Mouse (Mus musculus): ENCODE measurements at regions not wholly inside any gene's neighbourhood (a gene's known extent, or its start where the extent isn't known, plus 50 kb on each side); places are given as distances from the start of the nearest gene placed in this dataset.

DNA sequence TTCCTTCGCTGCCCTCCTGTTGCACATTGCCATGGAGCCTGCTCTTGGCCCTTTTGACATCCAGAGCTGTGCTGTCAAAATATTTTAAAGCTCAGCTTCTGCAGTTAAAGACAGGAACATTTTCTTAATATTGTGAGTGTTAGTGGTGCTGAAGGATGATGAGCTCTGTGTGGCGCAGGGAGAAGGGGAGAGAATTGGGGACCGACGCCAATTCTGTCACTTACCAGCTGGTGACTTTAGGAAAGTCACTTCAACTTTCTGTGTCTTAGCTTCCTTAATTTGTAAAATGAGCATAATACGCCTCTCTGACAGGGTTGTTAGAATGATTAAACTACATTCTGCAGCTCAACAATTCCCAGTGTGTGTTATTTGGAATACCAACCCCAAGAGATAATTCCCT, 197.2 kb downstream of the Cetn3 start:
- TF ChIP-seq POLR2A (IDR thresholded peaks at IDR 0.05; ENCODE audit: control insufficient read depth in 1 of 2, insufficient read depth in 1 of 2, low read depth in 1 of 2, low read length in 2 of 2, poor library complexity in 1 of 2) (no peak), CTCF (IDR thresholded peaks at IDR 0.05 in 2 of 3, conservative IDR thresholded peaks at IDR 0.05 in 1 of 3; ENCODE audit: control insufficient read depth in 1 of 3, insufficient read depth in 1 of 3, low read depth in 2 of 3, low read length in 3 of 3, poor library complexity in 1 of 3, severe bottlenecking in 1 of 3) (no peak), MAX (IDR thresholded peaks at IDR 0.05; ENCODE audit: low read length) (no peak), ETS1 (IDR thresholded peaks at IDR 0.05; ENCODE audit: low read depth, low read length) (no peak), CHD1 (IDR thresholded peaks at IDR 0.05; ENCODE audit: low read depth, low read length) (no peak), TAL1 (IDR thresholded peaks at IDR 0.05; ENCODE audit: low read length) (no peak), RCOR1 (IDR thresholded peaks at IDR 0.05; ENCODE audit: low read depth, low read length) (no peak), SMC3 (IDR thresholded peaks at IDR 0.05; ENCODE audit: low read depth, low read length) (no peak), ZMIZ1 (IDR thresholded peaks at IDR 0.05; ENCODE audit: low read depth, low read length) (no peak), UBTF (IDR thresholded peaks at IDR 0.05; ENCODE audit: borderline replicate concordance, insufficient read depth, low read depth, low read length) (no peak), USF1 (IDR thresholded peaks at IDR 0.05; ENCODE audit: low read depth, low read length) (no peak), E2F4 (IDR thresholded peaks at IDR 0.05; ENCODE audit: borderline replicate concordance, low read depth, low read length) (no peak)

Measured in MEL (cell line).